Mouse (Mus musculus): ENCODE measurements around the gene Rassf10. TPM values are rescaled to one million over a fixed set of nuclear protein-coding genes. Genes with fewer than 3 reads are reported as not detected.

The Rassf10 gene
- polyA plus RNA-seq, 1 experiment from 2014 or later, result 4.2 TPM

DNA sequence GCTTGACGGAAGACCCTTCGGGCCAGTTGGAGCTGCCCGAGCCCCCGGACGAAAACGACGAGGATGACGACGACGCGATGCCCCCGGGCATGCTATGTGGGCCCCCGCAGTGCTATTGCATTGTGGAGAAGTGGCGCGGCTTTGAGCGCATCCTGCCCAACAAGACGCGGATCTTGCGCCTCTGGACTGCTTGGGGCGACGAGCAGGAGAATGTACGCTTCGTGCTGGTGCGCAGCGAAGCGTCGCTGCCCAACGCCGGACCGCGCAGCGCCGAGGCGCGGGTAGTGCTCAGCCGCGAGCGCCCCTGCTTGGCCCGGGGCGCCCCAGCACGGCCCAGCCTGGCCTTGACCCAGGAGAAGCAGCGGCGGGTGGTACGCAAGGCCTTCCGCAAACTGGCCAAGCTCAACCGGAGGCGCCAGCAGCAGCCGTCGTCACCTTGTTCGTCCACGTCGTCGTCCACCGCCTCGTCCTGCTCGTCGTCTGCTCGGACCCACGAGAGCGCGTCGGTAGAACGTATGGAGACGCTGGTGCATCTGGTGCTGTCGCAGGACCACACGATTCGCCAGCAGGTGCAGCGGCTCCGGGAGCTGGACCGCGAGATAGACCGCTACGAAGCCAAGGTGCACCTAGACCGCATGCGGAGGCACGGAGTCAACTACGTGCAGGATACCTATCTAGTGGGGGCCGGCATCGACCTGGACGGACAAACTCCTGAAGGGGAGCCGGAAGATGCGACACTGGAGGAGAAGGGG lies 765 bp downstream of the Rassf10 start:
- H3K4me1 ChIP-seq (ENCODE audit: control insufficient read depth, insufficient read depth, low read length), result peaks cover 7% of the 10 kb centered on the region
- H3K4me3 ChIP-seq (ENCODE audit: low read depth, low read length), result peak overlapping the region; percentile 44
- WGBS, result 1% methylated on average over 82 of the region's 82 CpGs
- peaks cover 34% of the 10 kb centered on the region for H3K27me3 ChIP-seq (ENCODE audit: control insufficient read depth, insufficient read depth, low read depth, low read length)
- H3K4me2 ChIP-seq (ENCODE audit: low read length), result peak overlapping the region; percentile 67
- no peaks in the 10 kb centered on the region for H3K36me3 ChIP-seq (ENCODE audit: control insufficient read depth, insufficient read depth, low read length)
- peak overlapping the region; percentile 61 for H3K9ac ChIP-seq (ENCODE audit: low read depth, low read length)
- no peaks in the 10 kb centered on the region for H3K9me3 ChIP-seq (replicated peaks; ENCODE audit: control insufficient read depth, low read length, poor library complexity, severe bottlenecking)
- peak; percentile 70 for ATAC-seq
- H3K27ac ChIP-seq (ENCODE audit: low read length), result no peak overlapping the region

GRCm38 (mm10) chr7:112955103-112955827 lies 1.5 kb downstream of the Rassf10 start:
- ATAC-seq, result peak; percentile 80
- WGBS, result 2% methylated on average over 40 of the region's 40 CpGs

GRCm38 (mm10) chr7:112955955-112956354 lies 2.2 kb downstream of the Rassf10 start:
- no peaks in the 10 kb centered on the region for H3K36me3 ChIP-seq (ENCODE audit: control insufficient read depth, insufficient read depth, low read length)
- H3K4me2 ChIP-seq (ENCODE audit: low read length), result peak overlapping the region; percentile 67; the same call in 1 of the 2 replicates
- peaks cover 7% of the 10 kb centered on the region for H3K4me1 ChIP-seq (ENCODE audit: control insufficient read depth, insufficient read depth, low read length)
- 42% methylated on average over 3 of the region's 3 CpGs for whole genome bisulfite sequencing
- H3K27ac ChIP-seq (ENCODE audit: low read length), result no peak overlapping the region
- no peak for ATAC-seq
- peak overlapping the region; percentile 44 for H3K4me3 ChIP-seq (ENCODE audit: low read depth, low read length)
- H3K9ac ChIP-seq (ENCODE audit: low read depth, low read length), result no peak overlapping the region
- peaks cover 34% of the 10 kb centered on the region for H3K27me3 ChIP-seq (ENCODE audit: control insufficient read depth, insufficient read depth, low read depth, low read length)
- no peaks in the 10 kb centered on the region for H3K9me3 ChIP-seq (replicated peaks; ENCODE audit: control insufficient read depth, low read length, poor library complexity, severe bottlenecking)

More at GRCm38 (mm10) chr7:112955103-112955827, 1.5 kb downstream of the Rassf10 start:
- H3K4me2 ChIP-seq (ENCODE audit: low read length), result peak overlapping the region; percentile 67
- H3K9me3 ChIP-seq (replicated peaks; ENCODE audit: control insufficient read depth, low read length, poor library complexity, severe bottlenecking), result no peaks in the 10 kb centered on the region
- no peaks in the 10 kb centered on the region for H3K36me3 ChIP-seq (ENCODE audit: control insufficient read depth, insufficient read depth, low read length)
- H3K4me3 ChIP-seq (ENCODE audit: low read depth, low read length), result peak overlapping the region; percentile 44
- peaks cover 34% of the 10 kb centered on the region for H3K27me3 ChIP-seq (ENCODE audit: control insufficient read depth, insufficient read depth, low read depth, low read length)
- peaks cover 7% of the 10 kb centered on the region for H3K4me1 ChIP-seq (ENCODE audit: control insufficient read depth, insufficient read depth, low read length)
- H3K9ac ChIP-seq (ENCODE audit: low read depth, low read length), result peak overlapping the region; percentile 61
- peak overlapping the region; percentile 28; the same call in 1 of the 2 replicates for H3K27ac ChIP-seq (ENCODE audit: low read length)

GRCm38 (mm10) chr7:112956961-112957360 lies 3.2 kb downstream of the Rassf10 start:
- no peak for ATAC-seq
- Histone ChIP-seq H3K9ac (ENCODE audit: low read depth, low read length) (no peak overlapping the region), H3K4me2 (ENCODE audit: low read length) (peak overlapping the region; percentile 1), H3K4me1 (ENCODE audit: control insufficient read depth, insufficient read depth, low read length) (peaks cover 7% of the 10 kb centered on the region), H3K4me3 (ENCODE audit: low read depth, low read length) (no peak overlapping the region), H3K9me3 (replicated peaks; ENCODE audit: control insufficient read depth, low read length, poor library complexity, severe bottlenecking) (no peaks in the 10 kb centered on the region), H3K36me3 (ENCODE audit: control insufficient read depth, insufficient read depth, low read length) (no peaks in the 10 kb centered on the region), H3K27ac (ENCODE audit: low read length) (no peak overlapping the region), H3K27me3 (ENCODE audit: control insufficient read depth, insufficient read depth, low read depth, low read length) (peaks cover 34% of the 10 kb centered on the region)
- WGBS, result 60% methylated on average over 7 of the region's 7 CpGs

DNA sequence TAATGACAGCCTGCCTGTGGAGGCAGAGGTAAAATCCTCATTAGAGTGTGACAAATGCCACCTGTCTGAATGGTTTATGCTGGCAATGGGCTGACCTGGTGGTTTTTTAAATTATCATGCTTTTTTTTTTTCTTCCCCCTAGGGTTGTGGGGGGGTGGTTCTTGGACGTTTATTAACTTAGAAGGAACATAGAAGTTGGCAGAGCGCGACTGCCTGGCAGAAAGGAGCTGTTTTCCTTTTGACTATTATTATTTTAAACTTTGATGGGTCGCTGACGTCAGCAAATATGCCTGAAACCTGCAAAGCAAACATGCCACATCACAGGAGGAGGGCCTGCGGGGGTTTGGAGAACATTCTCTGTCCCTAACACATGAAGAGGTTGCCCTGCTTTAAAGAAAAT lies 3.9 kb downstream of the Rassf10 start:
- H3K4me1 ChIP-seq (ENCODE audit: control insufficient read depth, insufficient read depth, low read length), result peaks cover 7% of the 10 kb centered on the region
- no peak overlapping the region for H3K4me3 ChIP-seq (ENCODE audit: low read depth, low read length)
- H3K4me2 ChIP-seq (ENCODE audit: low read length), result 0 out of 2 replicates have a peak overlapping the region, but pooled peaks have one; percentile 8
- no peak for ATAC-seq
- H3K9ac ChIP-seq (ENCODE audit: low read depth, low read length), result no peak overlapping the region
- H3K27ac ChIP-seq (ENCODE audit: low read length), result no peak overlapping the region
- 38% methylated on average over 6 of the region's 6 CpGs for WGBS
- no peaks in the 10 kb centered on the region for H3K9me3 ChIP-seq (replicated peaks; ENCODE audit: control insufficient read depth, low read length, poor library complexity, severe bottlenecking)
- H3K36me3 ChIP-seq (ENCODE audit: control insufficient read depth, insufficient read depth, low read length), result no peaks in the 10 kb centered on the region
- H3K27me3 ChIP-seq (ENCODE audit: control insufficient read depth, insufficient read depth, low read depth, low read length), result peaks cover 34% of the 10 kb centered on the region

- H3K27ac ChIP-seq (ENCODE audit: low read length), result no peak overlapping the region
Measured at GRCm38 (mm10) chr7:112966382-112966781, 12.6 kb downstream of the Rassf10 start.

DNA sequence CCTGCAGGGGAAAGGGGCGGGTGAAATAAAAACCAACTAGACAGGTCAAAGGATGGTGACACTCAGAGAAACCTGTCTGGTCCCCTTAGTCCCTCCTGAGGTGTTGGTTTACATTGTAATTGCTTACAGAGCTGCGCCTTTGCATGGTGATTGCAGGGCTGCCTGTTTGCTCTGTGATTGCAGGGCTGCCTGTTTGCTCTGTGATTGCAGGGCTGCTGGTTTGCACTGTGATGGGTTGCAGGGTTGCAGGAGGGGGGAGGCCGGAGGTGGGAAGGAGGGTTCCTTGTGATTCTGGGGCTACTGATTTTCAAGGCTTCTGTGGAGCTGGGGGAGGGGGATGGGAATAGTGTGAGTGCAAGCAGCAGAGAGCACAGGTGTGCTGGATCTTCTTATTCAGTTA lies 13.0 kb downstream of the Rassf10 start:
- Histone ChIP-seq H3K4me2 (ENCODE audit: low read length) (no peak overlapping the region), H3K36me3 (ENCODE audit: control insufficient read depth, insufficient read depth, low read length) (no peaks in the 10 kb centered on the region), H3K4me3 (ENCODE audit: low read depth, low read length) (no peak overlapping the region), H3K4me1 (ENCODE audit: control insufficient read depth, insufficient read depth, low read length) (no peaks in the 10 kb centered on the region), H3K27me3 (ENCODE audit: control insufficient read depth, insufficient read depth, low read depth, low read length) (no peaks in the 10 kb centered on the region), H3K9me3 (replicated peaks; ENCODE audit: control insufficient read depth, low read length, poor library complexity, severe bottlenecking) (peaks cover 7% of the 10 kb centered on the region), H3K9ac (ENCODE audit: low read depth, low read length) (no peak overlapping the region), H3K27ac (ENCODE audit: low read length) (no peak overlapping the region)
- WGBS, result 48% methylated on average over 3 of the region's 3 CpGs
- ATAC-seq, result no peak

More at GRCm38 (mm10) chr7:112966382-112966781, 12.6 kb downstream of the Rassf10 start:
- Histone ChIP-seq H3K4me2 (ENCODE audit: low read length) (no peak overlapping the region), H3K4me1 (ENCODE audit: control insufficient read depth, insufficient read depth, low read length) (no peaks in the 10 kb centered on the region), H3K9ac (ENCODE audit: low read depth, low read length) (no peak overlapping the region), H3K4me3 (ENCODE audit: low read depth, low read length) (no peak overlapping the region), H3K27me3 (ENCODE audit: control insufficient read depth, insufficient read depth, low read depth, low read length) (no peaks in the 10 kb centered on the region), H3K36me3 (ENCODE audit: control insufficient read depth, insufficient read depth, low read length) (no peaks in the 10 kb centered on the region), H3K9me3 (replicated peaks; ENCODE audit: control insufficient read depth, low read length, poor library complexity, severe bottlenecking) (peaks cover 7% of the 10 kb centered on the region)
- no peak for ATAC-seq
- 69% methylated on average over 6 of the region's 6 CpGs for WGBS

- WGBS, result 30% methylated on average over 5 of the region's 5 CpGs
- no peak overlapping the region for H3K4me3 ChIP-seq (ENCODE audit: low read depth, low read length)
- H3K4me1 ChIP-seq (ENCODE audit: control insufficient read depth, insufficient read depth, low read length), result no peaks in the 10 kb centered on the region
- no peak overlapping the region for H3K27ac ChIP-seq (ENCODE audit: low read length)
- no peaks in the 10 kb centered on the region for H3K36me3 ChIP-seq (ENCODE audit: control insufficient read depth, insufficient read depth, low read length)
- H3K27me3 ChIP-seq (ENCODE audit: control insufficient read depth, insufficient read depth, low read depth, low read length), result no peaks in the 10 kb centered on the region
- H3K4me2 ChIP-seq (ENCODE audit: low read length), result no peak overlapping the region
- no peaks in the 10 kb centered on the region; the same call in 1 of the 2 replicates for H3K9me3 ChIP-seq (replicated peaks; ENCODE audit: control insufficient read depth, low read length, poor library complexity, severe bottlenecking)
- ATAC-seq, result no peak
- no peak overlapping the region for H3K9ac ChIP-seq (ENCODE audit: low read depth, low read length)
Measured at GRCm38 (mm10) chr7:112983316-112983715, 29.6 kb downstream of the Rassf10 start.

All from midbrain, embryonic 16.5 days (tissue).